Mouse (Mus musculus) spleen, adult 2 months (tissue): ENCODE data around the gene Tuba8.

Experiments
- CTCF ChIP-seq: fragments of 200-500 bp; IDR thresholded peaks from 2 replicates; pipeline ENCODE4 v1.5.1; 2011; ENCODE audit warnings: mild to moderate bottlenecking, inconsistent platforms; ENCODE audit not compliant: insufficient read depth, insufficient read length, insufficient replicate concordance; ENCODE audit errors: extremely low read depth
- POLR2A ChIP-seq: fragments of 200-500 bp; IDR thresholded peaks from 2 replicates; pipeline ENCODE4 v1.6.1; 2011; ENCODE audit warnings: low read depth, low read length, inconsistent platforms

- TF ChIP-seq POLR2A: no peak
- TF ChIP-seq CTCF: no peak
These were observed 27.7 kb downstream of the Tuba8 start for GRCm38 (mm10) chr6:121238209-121238608.
